Mouse (Mus musculus) gastrocnemius, adult 18-20 months (tissue): ENCODE measurements around the gene Pgghg. TPM values are rescaled to one million over a fixed set of nuclear protein-coding genes. Genes with fewer than 3 reads are reported as not detected.
"Not testable (repeated sequence)": the region's sequence is repeated elsewhere in the genome, so short reads cannot be mapped to it uniquely, and the experiment has no call there.

ENCODE experiments used
- DNase-seq: peaks from one replicate; pipeline ENCODE4 v3.0.0; 2021; ENCODE audit warnings: low spot score
- total RNA-seq, 2 experiments: library from RNA; stranded (reverse); gene quantifications; 2 replicates each; pipeline ENCODE4 v1.2.3; 2021

The Pgghg gene
- total RNA-seq, 2 experiments from 2014 or later = 2.2 to 3.4 TPM

GRCm38 (mm10) chr7:140954733-140955071 lies 13.5 kb downstream of the Pgghg start:
- DNase-seq = no peak

GRCm38 (mm10) chr7:140955342-140955741 lies 14.2 kb downstream of the Pgghg start:
- DNase-seq = no peak

- DNase-seq = peak; percentile 90
These were observed 14.8 kb downstream of the Pgghg start, which contains the start of the genes Gm45717 and Ifitm2 for GRCm38 (mm10) chr7:140955758-140956555. Gm45717 (minus strand) TSS chr7:140955937. Ifitm2 (minus strand) TSS chr7:140955987.

- DNase-seq = no peak
These were observed 15.3 kb downstream of the Pgghg start for GRCm38 (mm10) chr7:140956556-140956869.

- DNase-seq = peak; percentile 62
These were observed 18.1 kb downstream of the Pgghg start for GRCm38 (mm10) chr7:140959181-140959901.

GRCm38 (mm10) chr7:140960026-140960425 lies 18.8 kb downstream of the Pgghg start:
- DNase-seq = no peak

GRCm38 (mm10) chr7:140961416-140961815 lies 20.2 kb downstream of the Pgghg start:
- DNase-seq = no peak

- no peak for DNase-seq
These were observed 21.5 kb downstream of the Pgghg start for GRCm38 (mm10) chr7:140962733-140963132.

- no peak for DNase-seq
These were observed 25.7 kb downstream of the Pgghg start, which contains the start of gene Ifitm1 for GRCm38 (mm10) chr7:140966921-140967320. Ifitm1 (plus strand) TSS chr7:140967221.

GRCm38 (mm10) chr7:140967862-140968591 lies 26.8 kb downstream of the Pgghg start:
- no peak for DNase-seq

GRCm38 (mm10) chr7:140968710-140969109 lies 27.5 kb downstream of the Pgghg start:
- DNase-seq = not testable (repeated sequence)

GRCm38 (mm10) chr7:140970931-140971330 lies 29.7 kb downstream of the Pgghg start:
- DNase-seq = no peak

GRCm38 (mm10) chr7:140971479-140972171 lies 30.4 kb downstream of the Pgghg start:
- no peak for DNase-seq

- no peak for DNase-seq
These were observed 32.4 kb downstream of the Pgghg start for GRCm38 (mm10) chr7:140973396-140974165.

GRCm38 (mm10) chr7:140974940-140975339 lies 33.7 kb downstream of the Pgghg start:
- no peak for DNase-seq

GRCm38 (mm10) chr7:140975465-140975864 lies 34.3 kb downstream of the Pgghg start:
- no peak for DNase-seq

- not testable (repeated sequence) for DNase-seq
These were observed 35.5 kb downstream of the Pgghg start for GRCm38 (mm10) chr7:140976720-140977119.

- DNase-seq = no peak
These were observed 40.5 kb downstream of the Pgghg start for GRCm38 (mm10) chr7:140981704-140982103.

- DNase-seq = no peak
These were observed 41.8 kb downstream of the Pgghg start for GRCm38 (mm10) chr7:140982971-140983370.
